Mouse (Mus musculus) kidney, adult 2 months (tissue): Measurements from ENCODE around the gene Inf2.

Source experiments
- CTCF ChIP-seq: fragments of 200-500 bp; conservative IDR thresholded peaks from 2 replicates; pipeline ENCODE4 v1.5.1; 2011; ENCODE audit warnings: low read depth, mild to moderate bottlenecking, control low read depth, low read length, moderate library complexity, mixed read lengths; ENCODE audit not compliant: insufficient read depth, insufficient read length
- POLR2A ChIP-seq: fragments of 200-500 bp; IDR thresholded peaks from one replicate; pipeline ENCODE4 v1.6.1; 2011; ENCODE audit warnings: low read depth, low read length, control low read depth

DNA sequence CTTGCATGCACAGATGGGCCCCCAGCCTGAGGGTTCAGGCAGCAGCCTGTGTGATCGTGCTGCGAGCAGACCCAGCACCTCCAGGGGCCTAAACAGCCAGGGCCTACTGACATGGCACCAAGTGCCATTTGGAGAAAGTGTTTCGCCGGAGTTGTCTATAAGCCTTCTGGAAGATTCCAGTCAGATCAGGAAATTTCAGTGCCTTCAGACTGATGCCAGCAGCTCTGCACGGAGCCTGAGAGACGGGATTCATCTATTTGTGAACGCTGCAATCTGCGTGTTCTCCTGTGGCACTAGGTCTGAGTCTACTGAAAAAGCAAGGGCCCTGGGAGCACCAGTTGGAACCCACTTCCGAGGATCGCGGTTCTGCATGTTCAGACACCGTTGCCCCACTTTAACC is 48.3 kb upstream of the Inf2 start:
- TF ChIP-seq CTCF (no peak), POLR2A (no peak)
